Mouse (Mus musculus): ENCODE results near the gene Gsk3a.

DNA sequence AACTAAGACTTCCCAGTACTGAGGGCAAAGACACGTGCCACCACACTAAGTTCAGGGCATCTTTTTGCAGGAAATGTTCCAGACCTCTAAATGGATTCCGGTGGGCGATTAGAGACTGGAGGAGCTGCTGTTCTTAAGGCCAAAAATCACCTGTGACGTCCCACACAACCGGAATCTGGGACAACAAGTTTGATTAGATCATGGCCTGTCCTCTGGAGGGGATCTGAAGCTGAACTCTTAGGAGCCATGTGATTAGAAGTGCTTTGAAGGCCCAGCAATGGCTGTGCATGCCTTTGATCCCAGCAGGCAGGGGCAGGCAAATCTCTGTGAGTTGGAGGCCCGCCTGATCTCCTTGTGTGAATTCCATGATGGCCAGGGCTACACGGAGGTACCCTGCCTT lies 3.0 kb upstream of the Gsk3a start:
- TF ChIP-seq CTCF (IDR thresholded peaks at IDR 0.05; ENCODE audit: low read depth, low read length) (no peak), POLR2A (IDR thresholded peaks at IDR 0.05; ENCODE audit: borderline replicate concordance, low read depth, low read length) (no peak)
